Mouse (Mus musculus) lung, adult 2 months (tissue): Measurements from ENCODE around the gene Cep55.

Source experiments
- CTCF ChIP-seq: fragments of 200-500 bp; IDR thresholded peaks from 2 replicates; pipeline ENCODE4 v1.5.1; 2011; ENCODE audit warnings: mild to moderate bottlenecking, low read length, control low read depth; ENCODE audit not compliant: insufficient read depth
- POLR2A ChIP-seq: fragments of 200-500 bp; IDR thresholded peaks from 2 replicates; pipeline ENCODE4 v1.6.1; 2011; ENCODE audit warnings: low read depth, mild to moderate bottlenecking, control low read depth, low read length, borderline replicate concordance; ENCODE audit errors: extremely low read depth

DNA sequence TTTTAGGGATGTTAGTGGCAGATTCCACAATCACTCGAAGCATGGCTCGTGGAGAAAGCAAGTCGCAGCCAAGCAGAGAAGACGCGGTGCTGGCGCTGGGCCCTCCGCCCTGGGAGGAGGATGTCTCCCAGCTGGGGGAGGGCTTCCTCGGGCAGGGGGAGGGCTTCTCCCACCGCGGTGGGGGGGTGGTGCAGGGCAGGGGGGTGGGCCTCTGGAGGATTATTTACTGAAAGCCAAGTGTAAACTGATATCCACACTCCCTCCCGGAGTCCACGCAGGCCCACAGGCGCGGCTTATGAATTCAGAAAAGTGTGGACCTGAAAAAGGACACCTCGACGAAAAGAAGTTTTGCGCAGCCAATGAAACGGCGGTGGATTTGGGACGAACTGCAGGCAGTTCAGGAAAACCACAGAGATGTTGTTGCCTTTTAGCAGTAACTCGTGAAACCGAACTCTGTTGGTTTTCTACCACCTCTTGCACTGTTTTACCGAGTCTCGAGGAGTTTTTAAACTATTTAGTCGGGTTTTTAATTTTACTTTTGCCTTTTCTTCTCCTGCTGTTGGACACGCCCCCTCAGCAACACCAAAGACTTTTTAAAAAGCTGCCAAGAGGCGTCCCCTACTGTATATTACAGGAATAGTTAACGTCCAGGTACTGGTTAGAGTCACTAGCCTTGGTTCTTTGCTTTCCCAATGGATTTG is 11.4 kb upstream of the Cep55 start, which contains the start of gene Myof:
- TF ChIP-seq CTCF (no peak), POLR2A (peak; percentile 52; the same call in 1 of the 2 replicates)
